Mouse (Mus musculus) large intestine, adult 2 months (tissue): ENCODE measurements around the gene Spata46. TPM values are rescaled to one million over a fixed set of nuclear protein-coding genes. Genes with fewer than 3 reads are reported as not detected.

Source experiments
- DNase-seq: peaks from one replicate; pipeline ENCODE4 v3.0.0-alpha.2; 2012; ENCODE audit warnings: low read depth, low spot score
- WGBS: fragments of 180-500 bp; shearing (Covaris S2); methylation state at CpG from one replicate; pipeline ENCODE4 v1.1.7; 2018; 5-methylcytosine and 5-hydroxymethylcytosine counted together
- polyA plus RNA-seq: library from polyadenylated mRNA; depleted of rRNA; stranded (reverse); fragments of >200 nt; gene quantifications from 2 replicates; pipeline ENCODE4 v1.2.3, GENCODE M21; 2012; rRNA removed

The Spata46 gene
- polyA plus RNA-seq, 1 experiment: not detected

GRCm38 (mm10) chr1:170331926-170332325 is 23.3 kb downstream of the Spata46 start:
- WGBS: 72% methylated on average over 6 of the region's 6 CpGs
- DNase-seq: no peak

GRCm38 (mm10) chr1:170332775-170333174 is 24.2 kb downstream of the Spata46 start:
- no peak for DNase-seq
- WGBS: 87% methylated on average over 4 of the region's 4 CpGs

- DNase-seq: no peak
- 90% methylated on average over 3 of the region's 3 CpGs for WGBS
Observed at GRCm38 (mm10) chr1:170339943-170340342, 31.3 kb downstream of the Spata46 start.

DNA sequence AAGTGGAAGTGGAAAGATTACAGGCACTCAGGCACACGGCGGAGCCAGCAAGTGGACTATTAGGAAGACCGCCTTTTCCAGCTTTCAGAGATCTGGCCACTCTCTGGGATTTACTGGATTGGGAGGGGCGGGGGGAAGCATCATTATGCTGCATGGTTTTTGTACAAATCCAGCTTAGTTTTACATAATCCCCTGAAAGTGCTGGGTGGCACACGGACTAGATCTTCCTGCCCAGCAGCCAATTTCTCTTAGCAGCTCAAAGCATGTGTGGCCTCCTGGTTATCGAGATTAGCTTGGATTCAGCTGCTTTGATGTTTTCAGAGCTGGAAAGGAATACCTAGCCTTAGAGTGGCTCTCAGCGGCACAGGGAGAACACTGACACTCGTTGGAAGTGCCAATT is 34.5 kb downstream of the Spata46 start:
- 92% methylated on average over 8 of the region's 8 CpGs for WGBS
- no peak for DNase-seq

- 95% methylated on average over 4 of the region's 4 CpGs for WGBS
- no peak for DNase-seq
Observed at GRCm38 (mm10) chr1:170343906-170344305, 35.3 kb downstream of the Spata46 start.

GRCm38 (mm10) chr1:170346266-170346665 is 37.7 kb downstream of the Spata46 start:
- WGBS: 75% methylated on average over 3 of the region's 3 CpGs
- no peak for DNase-seq

DNA sequence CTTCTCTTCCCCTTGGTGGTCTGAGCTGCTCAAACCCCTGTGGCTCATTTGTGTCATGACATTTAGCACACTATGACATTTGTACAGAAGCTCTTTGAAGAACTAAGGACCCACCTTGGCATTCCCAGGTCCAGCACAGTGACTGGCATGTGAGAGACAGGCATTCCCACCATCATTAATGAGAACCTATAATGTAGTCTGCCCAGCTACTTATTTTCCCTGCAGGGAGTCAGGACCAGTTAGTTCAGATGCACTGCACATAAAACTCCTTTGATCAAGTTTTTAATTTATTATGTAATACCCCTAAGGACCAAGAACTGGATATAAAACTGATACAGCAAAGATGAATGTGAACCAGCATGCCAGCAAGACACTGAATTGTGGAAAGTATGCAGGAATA is 42.5 kb downstream of the Spata46 start:
- DNase-seq: no peak

DNA sequence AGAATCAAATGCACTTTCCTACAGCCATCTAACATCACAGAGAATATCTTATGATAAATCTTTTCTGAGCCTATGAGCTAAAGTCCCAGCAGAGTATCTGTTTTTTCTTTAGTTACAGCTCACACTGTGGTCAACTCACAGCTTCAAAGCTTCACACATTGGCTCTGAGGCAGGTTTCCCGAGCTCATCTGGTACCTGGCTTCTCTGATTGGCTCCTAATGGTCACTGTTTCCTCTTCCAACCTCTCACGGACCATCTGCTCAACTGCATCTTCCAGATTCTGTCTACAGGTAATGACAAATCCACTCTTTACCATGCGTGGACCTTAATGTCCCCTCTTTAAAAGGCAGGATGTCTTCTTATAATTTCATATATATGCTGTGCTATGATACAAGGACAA is 44.7 kb downstream of the Spata46 start:
- no peak for DNase-seq
- 81% methylated on average over 3 of the region's 3 CpGs for WGBS

DNA sequence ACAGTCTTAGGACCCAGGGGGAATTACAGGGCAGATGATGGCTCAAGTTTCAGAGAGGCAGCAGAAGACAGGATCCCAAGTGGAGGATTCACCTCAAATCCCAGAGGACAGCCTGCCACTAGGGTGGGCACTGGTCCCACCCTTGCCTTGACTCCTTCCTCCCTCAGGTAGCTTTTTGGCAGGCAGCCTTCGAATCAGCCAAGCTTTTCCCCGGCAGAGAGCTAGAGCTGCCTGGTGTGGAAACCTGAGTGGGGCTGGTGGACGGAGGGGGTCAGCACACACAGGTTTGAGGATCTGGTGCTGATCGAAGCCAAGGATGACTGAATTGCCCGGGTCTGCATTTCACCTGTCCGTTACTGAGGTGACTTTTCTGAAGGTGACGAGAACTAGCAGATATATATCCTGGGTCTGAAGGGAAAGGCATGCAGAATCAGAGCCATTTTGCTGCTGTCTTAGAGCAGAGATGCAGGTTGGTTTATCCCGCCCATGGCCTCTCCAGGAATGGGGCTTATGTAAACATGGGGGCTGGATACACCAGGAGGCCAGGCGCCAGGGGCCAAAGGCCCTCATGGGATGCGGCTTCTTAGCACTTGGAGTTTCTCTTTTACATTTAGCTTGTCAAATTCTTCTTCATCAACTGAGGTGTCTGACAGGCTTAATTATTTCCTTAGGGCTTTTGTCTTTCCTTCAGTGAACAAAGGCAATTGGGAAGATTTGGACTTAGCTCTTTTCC is 51.7 kb downstream of the Spata46 start:
- DNase-seq: no peak
- 65% methylated on average over 10 of the region's 10 CpGs for WGBS

Other genes starting within 250 kb of the Spata46 start
- 4.7 and 10.5 TPM in 2 replicates for gene Ddr2, start 198.0 kb upstream of the Spata46 start, polyA plus RNA-seq
- gene Uap1, start 133.8 kb upstream of the Spata46 start, polyA plus RNA-seq: 35.8 and 41.2 TPM in 2 replicates
- gene Uhmk1, start 93.4 kb upstream of the Spata46 start, polyA plus RNA-seq: 7.7 and 10.5 TPM in 2 replicates
- not detected in 2 replicates for gene Sh2d1b2, start 76.1 kb upstream of the Spata46 start, polyA plus RNA-seq
- gene Sh2d1b1, start 31.5 kb upstream of the Spata46 start, polyA plus RNA-seq: 0.73 and 0.85 TPM in 2 replicates
- gene Gm7694, start 2.5 kb upstream of the Spata46 start, polyA plus RNA-seq: 10.6 and 16.0 TPM in 2 replicates